Mouse (Mus musculus): Measurements from ENCODE around the gene Lingo1.

DNA sequence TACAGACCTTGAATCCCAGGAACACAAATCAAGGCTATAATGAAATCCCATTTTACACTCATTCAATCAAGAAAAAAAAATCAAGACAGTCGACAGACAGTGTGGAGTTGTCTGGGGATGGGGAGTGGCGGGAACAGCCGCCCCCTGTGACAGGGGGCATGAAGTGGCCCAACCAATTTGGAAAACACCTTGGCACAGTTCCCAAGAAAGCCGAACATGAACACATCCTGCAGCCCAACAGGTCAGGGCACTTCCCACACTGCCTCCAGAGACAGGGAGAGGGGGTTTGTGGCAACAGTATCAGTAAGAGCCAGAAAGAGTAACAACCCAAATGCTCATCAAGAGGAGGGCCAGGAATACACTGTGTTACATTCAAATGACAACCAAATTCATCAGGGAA lies 165.3 kb downstream of the Lingo1 start:
- TF ChIP-seq POLR2A (IDR thresholded peaks at IDR 0.05; ENCODE audit: low read depth, low read length) (no peak), CTCF (IDR thresholded peaks at IDR 0.05; ENCODE audit: extremely low read depth, insufficient read depth, insufficient read length, insufficient replicate concordance) (no peak)

All from spleen, adult 2 months (tissue).